Mouse (Mus musculus): ENCODE measurements around the gene Terb2.
A peak's percentile ranks its signal among the peaks of the same experiment; 100 is the strongest.

The Terb2 gene

DNA sequence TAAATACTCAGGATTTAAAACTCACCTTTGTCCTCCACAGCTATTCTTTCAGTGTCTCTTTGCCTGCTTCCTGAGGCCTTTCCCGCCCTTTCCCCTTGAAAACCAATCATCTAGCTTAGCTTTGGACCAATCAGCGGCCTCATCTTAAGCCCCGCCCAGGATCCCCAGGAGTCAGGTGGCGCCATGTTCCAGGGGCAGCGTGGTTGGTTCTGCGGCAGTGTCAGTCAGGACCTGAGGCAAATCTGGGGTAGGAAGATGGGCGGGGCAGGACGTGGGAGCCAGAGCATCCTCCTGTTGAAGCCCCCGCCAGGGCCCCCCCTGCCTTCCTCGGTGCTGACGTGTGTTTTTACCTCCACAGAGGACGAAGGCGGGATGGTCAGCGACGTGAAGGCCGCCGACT is at the start of gene Terb2, which contains the start of gene Patl2:
Terb2 (plus strand) TSS at position 167 of the 400 bp plus-strand sequence.
Patl2 (minus strand) TSS at position 84 of the 400 bp plus-strand sequence.
- no peak for DNase-seq (ENCODE audit: low spot score in 2 of 2)

DNA sequence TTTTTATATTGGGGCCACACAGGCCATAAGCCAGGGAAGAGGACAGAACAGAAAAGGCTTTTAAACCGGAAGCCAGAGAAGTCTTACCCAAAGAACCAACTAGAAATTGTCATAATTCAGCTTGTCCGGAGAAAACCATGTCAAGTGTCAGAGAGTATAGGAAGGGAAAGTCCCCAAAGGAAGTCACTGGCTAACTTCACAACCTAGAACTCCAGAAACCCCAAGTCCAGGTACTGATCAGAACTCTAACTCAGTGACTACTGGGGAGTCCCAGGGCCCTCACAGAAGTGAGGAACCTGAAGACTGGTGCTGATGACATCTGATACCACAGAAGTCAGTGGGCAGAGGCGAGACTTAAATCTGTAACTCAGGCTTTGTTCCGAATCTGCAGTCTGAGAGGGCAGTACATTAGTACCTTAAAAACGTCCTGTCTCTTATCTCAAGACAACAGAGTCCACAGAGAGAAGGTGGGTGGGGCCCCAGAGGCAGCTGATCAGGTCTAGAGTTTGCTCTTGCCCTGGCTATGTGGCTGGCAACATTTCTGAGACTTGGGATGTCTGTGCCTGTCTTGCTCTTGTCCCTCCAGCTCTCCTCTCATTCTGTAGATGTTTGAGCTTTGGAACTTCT is 48.1 kb upstream of the Terb2 start:
- no peak for DNase-seq (ENCODE audit: low spot score in 2 of 2)

DNA sequence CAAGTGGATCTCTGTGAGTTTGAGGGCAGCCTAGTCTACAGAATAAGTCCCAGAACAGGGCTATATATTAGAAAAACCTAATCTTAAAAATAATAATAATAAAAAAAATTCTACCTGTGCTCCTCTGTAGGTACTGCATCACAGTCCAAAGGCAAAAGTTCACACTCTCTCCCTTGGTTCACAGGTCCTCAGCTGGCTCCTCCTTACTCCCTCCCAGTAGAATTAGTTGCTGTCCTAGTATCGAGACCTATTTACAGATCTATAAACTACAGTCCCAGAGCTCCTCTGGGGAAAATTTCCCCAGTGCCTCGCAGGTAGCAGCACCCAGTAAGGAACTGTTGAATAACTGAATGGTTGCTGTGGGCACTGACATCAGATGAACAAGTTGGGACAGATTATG is 45.3 kb upstream of the Terb2 start:
- no peak for DNase-seq (ENCODE audit: low spot score in 2 of 2)

DNA sequence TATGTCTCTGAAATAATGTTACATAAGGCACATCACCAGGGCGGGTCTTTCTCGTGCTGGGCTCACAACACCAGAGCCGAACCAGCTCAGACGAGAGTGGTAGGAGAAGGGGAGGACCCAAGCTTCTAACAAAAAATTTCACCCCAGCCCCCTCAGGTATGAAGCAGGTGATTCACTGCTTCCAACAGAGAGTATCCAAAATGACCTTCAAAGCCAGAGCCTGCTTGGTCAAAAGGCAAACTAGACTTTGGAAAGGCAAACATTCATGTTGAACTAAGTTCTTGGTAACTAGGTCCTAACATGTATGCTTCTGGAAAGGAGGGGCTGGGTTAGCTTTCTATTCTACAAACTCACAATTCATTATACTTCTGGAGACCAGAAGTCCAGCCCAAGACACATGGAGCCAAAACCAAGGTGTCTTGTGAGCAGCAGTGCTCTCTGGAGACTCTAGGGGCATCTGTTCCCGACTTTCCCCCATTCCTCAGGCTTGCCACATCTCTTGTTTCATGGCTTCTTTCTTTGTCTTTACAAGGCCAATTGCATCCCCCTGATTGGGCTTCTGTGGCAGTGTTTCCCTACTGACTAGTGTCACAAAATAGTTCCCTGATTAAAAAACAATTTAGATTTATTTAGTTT is 44.6 kb upstream of the Terb2 start:
- no peak for DNase-seq (ENCODE audit: low spot score in 2 of 2)

DNA sequence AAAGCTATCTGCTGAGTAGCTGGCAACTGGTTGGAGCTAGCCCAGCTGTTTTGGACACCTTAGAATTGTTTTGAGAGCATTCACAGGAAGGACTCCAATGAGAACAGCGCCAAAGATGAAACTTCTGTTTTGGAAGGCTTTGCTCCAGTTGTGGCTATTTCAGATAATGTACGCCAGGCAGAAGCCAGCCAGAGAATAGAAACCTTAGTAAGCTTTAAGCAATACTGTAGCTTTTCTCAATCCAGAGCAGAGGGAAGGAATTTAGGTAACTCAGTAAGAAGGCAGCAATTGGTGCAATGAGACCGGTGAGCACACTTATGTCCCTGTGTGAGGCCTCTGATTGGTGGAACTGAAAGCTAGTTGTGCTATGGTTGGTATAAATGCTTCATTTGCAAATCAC is 43.0 kb upstream of the Terb2 start:
- no peak for DNase-seq (ENCODE audit: low spot score in 2 of 2)

DNA sequence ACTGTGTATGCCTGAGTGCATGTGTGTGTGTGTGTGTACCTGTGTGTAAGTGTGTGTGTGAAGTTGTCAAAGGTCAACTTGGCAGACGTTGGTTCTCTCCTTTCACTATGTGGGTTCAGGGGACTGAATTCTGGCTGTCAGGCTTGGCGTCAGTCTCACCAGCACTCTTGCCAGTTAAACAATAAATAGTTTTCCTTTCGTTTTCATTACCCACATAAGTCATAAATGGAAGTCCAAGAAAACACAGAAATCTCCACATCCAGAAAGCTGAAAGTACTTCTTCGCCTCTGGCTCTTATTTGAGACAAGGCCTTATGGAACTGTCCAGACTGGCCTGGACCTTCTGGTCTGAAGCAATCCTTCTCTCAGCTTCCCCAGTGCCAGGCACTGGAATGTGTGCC is 40.3 kb upstream of the Terb2 start:
- no peak for DNase-seq (ENCODE audit: low spot score in 2 of 2)

DNA sequence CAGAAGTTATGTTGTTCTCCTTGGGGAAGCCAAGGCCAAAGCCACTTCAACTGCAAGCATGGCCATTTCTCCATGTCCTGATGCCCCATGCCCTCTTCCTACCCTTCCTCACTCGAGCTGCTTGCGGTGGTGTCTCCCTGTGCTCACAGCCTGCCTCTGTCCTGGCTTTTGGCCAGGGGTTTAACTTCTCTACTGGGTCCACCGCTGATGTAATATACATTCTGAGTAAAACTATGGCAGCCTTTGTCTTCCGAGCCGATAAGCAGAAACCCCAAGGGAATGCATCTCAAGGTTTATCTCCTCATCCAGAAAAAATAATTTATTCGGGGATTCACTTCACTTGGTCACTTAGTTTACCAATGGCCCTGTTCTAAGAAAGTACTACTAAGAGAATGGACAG is 39.4 kb upstream of the Terb2 start:
- no peak for DNase-seq (ENCODE audit: low spot score in 2 of 2)

DNA sequence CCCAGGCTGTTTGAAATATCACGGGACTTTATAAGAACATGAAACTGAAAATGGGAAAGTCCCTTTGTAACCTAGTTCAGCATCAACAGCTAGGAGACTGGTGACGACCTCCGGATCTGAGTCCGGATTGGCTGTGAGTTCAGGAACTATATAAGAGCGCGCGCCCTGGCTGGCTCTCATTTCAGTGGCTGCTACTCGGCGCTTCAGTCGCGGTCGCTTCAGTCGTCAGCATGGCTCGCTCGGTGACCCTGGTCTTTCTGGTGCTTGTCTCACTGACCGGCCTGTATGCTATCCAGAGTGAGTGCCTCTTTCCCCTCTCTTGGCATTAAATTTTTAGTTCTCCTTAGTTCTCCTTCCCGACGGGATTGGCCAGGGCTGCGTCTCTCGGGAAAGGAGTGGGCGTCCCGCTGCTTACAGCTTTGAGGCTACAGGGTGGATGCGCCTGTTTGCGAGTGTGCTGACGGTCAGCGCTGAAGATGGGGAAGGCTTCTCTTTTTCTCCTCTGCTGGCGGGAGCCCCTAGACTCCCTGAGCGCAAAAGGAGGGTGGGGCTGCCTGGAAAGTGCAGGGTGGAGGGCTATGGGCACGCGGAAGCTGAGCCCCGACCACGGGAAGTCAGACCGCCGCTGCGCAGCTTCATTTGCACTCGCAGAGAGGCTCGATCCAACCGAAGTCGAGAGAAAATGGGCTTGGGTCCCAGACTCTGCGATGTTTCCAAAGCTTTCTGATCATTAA is 38.4 kb upstream of the Terb2 start, which contains the start of gene B2m:
B2m (plus strand) TSS at position 179 of the 734 bp plus-strand sequence.
- DNase-seq (ENCODE audit: low spot score in 2 of 2), result peak; percentile 91

DNA sequence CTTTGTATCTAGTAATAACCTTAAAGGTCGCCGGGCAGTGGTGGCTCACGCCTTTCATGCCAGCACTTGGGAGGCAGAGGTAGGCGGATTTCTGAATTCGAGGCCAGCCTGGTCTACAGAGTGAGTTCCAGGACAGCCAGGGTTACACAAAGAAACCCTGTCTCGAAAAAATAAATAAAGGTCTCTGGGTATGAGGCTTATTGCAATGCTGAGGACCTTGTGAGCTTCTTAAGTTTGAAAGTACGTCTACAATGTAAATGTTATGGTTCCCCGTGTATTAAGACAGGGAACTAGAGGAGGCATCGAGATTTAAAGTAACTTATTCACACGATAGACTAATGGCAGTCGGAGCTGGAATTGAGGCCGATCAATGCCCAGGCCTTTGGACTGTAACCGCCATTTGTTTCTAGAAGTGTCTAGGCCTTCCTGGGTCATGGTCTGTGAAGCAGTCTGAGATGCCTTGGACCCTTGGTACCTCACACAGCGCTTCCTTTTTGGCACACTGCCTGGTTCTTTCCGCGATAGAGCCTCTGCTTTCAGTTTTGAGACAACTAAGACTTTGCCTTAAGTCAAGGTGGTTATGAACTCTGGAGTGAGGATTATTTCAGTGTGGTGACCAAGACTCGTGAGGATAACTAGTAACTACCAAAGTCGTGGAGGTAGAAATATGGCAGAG is 37.7 kb upstream of the Terb2 start:
- peak; percentile 16 to 26 for DNase-seq (ENCODE audit: low spot score in 2 of 2)

DNA sequence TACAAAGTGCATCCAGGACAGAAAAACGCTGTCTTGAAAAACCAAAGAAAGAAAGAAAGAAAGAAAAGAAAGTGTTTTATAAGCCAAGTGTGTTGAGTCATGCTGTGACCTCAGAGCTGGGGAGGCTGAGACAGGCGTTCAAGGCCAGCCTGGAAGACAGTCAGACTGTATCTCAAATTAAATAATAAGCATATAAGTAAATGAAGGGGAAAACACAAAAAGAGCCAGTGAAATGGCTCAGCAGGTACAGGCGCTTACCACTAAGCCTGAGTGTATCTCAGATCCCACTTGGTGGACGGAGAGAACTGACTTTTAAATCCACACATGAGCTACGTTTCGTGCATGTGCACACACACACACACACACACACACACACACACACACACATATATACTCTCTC is 36.8 kb upstream of the Terb2 start:
- no peak for DNase-seq (ENCODE audit: low spot score in 2 of 2)

DNA sequence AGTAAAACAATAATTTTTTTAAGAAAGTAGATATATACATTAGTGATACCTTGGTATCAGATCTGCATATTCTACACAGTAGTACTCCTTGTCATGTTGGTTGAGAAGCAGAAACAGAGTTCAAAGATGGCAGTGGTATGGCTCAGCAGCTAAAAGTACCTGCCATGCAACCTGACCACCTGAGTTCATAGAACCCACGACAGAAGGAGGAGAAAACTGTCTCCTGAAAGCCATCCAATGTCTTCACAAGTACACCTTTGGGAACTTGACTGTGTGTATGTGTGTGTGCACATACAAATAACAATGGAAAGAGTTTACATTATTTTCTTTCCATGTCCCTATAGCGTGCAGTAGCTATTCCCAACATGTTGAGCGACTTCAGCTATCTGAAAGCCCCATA is 36.4 kb upstream of the Terb2 start:
- no peak for DNase-seq (ENCODE audit: low spot score in 2 of 2)

DNA sequence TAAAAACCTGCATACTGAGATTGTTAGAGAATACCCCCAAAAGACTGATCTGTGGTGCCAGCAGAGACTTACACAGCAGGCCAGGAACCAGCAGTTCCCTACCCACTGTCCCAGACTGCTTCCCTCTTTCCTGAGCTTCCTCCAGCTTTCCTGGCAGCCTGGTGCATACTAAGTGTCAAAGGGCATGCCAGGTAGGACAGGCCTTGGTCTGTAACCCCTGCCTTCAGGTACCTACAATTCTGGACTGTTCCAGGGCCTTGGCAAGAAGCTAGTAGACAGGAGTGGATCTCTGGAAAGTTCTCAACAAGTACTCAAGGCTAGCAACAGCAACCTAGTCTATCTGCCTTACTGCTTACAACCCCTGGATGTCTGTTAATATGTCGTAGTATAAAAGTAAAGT is 34.9 kb upstream of the Terb2 start:
- DNase-seq (ENCODE audit: low spot score in 2 of 2), result no peak

DNA sequence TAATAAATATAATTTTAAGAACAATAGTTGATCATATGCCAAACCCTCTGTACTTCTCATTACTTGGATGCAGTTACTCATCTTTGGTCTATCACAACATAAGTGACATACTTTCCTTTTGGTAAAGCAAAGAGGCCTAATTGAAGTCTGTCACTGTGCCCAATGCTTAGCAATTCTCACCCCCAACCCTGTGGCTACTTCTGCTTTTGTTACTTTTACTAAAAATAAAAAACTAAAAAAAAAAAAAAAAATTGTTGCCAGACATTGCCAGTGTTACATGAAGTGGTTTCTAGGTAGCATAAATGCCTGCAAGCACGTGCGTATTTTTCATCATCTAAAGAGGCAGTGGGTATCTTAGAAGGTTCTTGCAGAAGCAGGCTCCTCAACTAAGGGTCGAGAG is 33.2 kb upstream of the Terb2 start:
- DNase-seq (ENCODE audit: low spot score in 2 of 2), result no peak

DNA sequence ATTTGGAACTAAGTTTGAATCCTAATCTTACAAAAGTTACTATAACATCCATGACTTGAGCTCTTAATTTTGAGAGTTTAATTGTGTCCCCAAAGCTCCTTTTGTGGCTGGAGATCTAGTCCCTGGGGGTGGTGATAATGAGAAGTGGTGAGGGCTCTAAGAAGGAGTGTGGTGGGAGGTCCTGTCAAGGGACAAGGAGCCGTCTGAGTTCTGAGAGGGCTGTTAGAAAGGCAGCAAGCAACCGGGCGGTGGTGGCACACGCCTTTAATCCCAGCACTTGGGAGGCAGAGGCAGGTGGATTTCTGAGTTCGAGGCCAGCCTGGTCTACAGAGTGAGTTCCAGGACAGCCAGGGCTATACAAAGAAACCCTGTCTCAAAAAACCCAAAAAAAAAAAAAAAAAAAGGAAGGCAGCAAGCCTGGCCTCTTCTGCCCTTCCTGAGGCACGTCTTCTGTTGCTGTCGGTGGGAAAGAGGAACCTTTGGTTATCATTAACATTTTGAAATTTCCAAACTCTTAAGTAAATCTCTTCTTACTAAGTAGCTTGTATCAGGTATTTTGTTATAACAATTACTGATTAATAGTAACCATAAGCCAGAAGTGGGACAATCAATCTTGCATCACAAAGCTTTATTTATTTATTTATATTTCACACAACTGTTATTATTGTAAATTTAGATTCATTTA is 32.2 kb upstream of the Terb2 start:
- no peak for DNase-seq (ENCODE audit: low spot score in 2 of 2)

DNA sequence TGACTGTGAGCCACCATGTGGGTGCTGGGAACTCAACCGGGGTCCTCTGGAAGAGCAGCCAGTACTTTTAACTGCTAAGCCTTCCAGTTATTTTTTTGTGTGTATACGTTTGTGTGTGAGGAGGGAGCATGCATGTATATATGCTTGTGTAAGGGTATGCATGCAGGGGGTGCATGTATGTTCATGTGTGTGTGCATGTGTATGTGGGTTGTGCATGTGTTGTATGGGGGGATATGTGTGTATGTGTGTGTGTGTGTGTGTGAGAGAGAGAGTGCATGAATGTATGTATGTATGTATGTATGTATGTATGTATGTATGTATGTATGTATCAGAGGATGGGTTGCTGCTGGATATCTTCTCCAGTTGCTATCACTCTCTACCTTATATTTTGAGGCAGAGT is 31.6 kb upstream of the Terb2 start:
- no peak for DNase-seq (ENCODE audit: low spot score in 2 of 2)

DNA sequence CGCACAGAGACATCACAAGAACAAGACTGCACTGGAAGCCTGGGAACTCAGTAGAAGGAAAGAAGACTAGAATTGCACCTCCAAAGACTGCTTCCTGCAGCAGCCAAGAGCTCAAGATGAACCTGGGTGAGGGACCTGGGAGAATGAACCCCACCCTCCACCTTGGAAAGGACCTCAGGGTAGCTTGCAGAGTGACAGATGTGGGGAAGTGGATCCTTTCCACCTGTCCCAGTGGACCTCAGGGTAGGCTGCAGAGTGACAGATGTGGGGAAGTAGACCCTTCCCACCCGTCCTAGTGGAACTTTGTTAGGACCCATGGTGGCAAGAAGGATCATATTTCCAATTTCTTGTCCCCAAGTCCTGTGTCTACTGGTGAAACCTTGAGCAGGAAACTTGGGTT is 30.8 kb upstream of the Terb2 start:
- no peak for DNase-seq (ENCODE audit: low spot score in 2 of 2)

DNA sequence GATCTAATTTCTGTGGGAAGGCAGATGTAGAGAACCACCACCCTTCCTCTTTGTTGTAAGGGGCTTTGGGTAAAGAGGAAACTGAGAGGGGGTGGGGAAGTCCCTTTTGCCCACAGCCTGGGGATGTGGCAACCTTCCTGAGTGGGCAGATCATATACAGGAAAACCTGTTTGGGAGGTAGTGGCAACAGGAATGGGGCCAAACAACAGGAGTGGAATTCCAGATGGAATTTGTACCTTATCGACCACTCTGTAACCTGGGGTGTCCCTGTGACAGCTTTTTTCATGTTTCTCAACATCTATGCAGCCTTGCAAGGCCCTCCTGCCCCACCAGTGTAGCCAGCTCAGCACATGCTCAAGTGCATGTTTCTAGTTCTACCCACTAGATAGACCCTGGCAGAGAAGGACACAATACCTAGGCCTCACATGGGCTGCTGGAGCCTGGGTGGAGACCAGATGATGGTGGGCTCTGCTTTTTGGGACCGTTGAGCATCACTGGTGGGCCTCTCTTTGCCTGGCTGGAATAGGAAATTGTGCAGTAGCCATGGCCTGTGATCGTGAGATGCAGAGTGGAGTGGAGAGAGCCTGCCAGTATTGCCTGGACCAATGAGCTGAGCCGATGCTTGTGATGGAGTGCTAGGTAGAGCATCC is 29.9 kb upstream of the Terb2 start:
- DNase-seq (ENCODE audit: low spot score in 2 of 2), result no peak

DNA sequence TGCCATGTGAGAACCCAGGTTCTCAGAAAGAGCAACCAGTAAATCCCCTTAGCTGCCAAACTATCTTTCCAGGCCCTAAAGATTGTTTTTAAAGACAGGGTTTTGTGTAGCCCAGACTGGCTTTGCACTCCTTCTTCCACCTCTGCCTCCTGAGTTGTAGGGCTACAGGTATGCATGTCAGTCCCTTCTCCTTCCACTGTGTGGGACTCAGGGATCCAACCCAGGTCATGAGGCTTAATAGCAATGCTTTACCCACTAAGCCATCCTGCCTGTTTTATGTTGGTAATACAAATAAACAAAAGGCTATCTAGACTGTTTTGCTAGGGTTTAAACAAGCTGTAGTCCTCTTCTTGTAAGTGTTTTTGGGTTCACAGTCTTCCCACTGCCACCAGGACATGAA is 28.5 kb upstream of the Terb2 start:
- DNase-seq (ENCODE audit: low spot score in 2 of 2), result no peak

DNA sequence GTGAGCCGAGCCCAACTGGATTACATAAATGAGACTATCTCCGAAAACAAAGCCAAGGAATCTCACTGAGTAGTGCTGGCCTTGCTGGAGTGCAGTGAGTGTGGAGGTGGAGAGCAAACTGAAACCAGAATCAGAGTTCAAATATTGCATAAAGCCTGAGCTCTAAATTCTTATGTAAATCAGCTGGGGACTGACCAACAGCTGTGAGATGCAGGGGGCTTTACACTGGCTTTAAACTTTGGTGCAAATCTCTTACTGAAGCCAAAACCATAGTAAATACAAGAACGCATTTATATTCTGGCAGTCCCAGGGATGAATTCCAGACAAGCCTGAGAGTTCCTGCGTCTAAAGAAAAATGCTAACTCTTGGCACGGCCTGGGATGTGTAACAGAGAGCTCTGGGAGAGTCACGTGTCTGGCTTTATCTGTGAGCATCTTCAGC is 27.7 kb upstream of the Terb2 start:
- no peak for DNase-seq (ENCODE audit: low spot score in 2 of 2)

DNA sequence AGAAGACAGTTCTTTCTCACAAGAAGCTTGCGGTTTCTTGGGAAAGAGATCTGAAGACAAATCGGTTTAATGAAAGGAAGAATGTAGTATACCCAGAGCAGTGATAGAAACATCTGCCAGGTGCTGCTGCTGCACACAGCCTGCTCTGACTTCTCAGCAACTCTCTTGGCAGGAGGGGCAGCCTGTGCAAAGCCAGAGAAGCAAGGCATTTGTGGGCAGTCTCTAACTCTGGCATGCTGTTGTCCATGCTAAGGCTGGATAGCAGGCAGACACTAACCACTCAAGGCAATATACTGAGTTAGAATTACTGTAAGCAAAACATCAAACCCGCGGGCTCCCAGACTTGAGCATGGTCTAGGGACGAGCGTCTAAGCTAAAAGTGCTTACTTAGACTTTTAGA is 26.4 kb upstream of the Terb2 start:
- no peak for DNase-seq (ENCODE audit: low spot score in 2 of 2)

DNA sequence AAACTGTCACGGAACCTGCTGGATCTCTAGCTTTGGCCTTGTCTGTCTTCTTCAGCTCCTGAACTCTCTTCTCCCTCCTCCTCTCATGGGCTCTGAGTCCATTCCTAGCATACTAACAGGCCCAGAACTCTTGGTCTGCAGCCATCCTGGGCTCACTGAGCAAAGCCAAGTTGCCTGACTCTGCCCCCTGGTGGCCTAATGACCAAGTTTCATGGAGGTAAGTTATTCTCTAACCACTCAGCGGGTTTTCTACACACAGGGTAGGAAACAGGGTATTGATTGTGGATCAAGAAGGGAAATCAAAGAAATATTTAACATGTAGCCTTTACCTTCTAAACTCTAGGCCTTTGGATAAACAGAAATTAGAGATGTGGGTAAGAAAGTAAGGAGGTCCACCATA is 25.4 kb upstream of the Terb2 start, which contains the start of gene Trim69:
Trim69 (plus strand) TSS at position 21 of the 400 bp plus-strand sequence.
- DNase-seq (ENCODE audit: low spot score in 2 of 2), result peak; percentile 52 to 62

Measured in urinary bladder, adult 18-20 months (tissue).